Mouse (Mus musculus) embryonic facial prominence, embryonic 12.5 days (tissue): ENCODE measurements around the gene Prkch. TPM values are rescaled to one million over a fixed set of nuclear protein-coding genes. Genes with fewer than 3 reads are reported as not detected.
"Not testable (repeated sequence)": the region's sequence is repeated elsewhere in the genome, so short reads cannot be mapped to it uniquely, and the experiment has no call there.

Experiments
- ATAC-seq: fragments of 200-750 bp; cut with Nextera tagmentation; 2 replicates; pipeline ENCODE4 v1.8.0; 2017; ENCODE audit not compliant: insufficient number of reproducible peaks, insufficient read depth, low FRiP score, low TSS enrichment
- H3K27ac ChIP-seq: fragments of 300-500 bp; sonication (generic); 2 replicates; pipeline ENCODE4 v1.5.1; 2016; ENCODE audit warnings: mild to moderate bottlenecking
- H3K27me3 ChIP-seq: fragments of 300-500 bp; sonication (generic); 2 replicates; pipeline ENCODE4 v1.6.1; 2016; ENCODE audit warnings: mild to moderate bottlenecking, moderate library complexity
- H3K36me3 ChIP-seq: fragments of 300-500 bp; sonication (generic); 2 replicates; pipeline ENCODE4 v1.6.1; 2016; ENCODE audit warnings: mild to moderate bottlenecking
- H3K4me1 ChIP-seq: fragments of 300-500 bp; sonication (generic); 2 replicates; pipeline ENCODE4 v1.6.1; 2016
- H3K4me2 ChIP-seq: fragments of 300-500 bp; sonication (generic); replicated peaks from 2 replicates; pipeline ENCODE4 v1.6.1; 2016; ENCODE audit warnings: mild to moderate bottlenecking, moderate library complexity
- H3K4me3 ChIP-seq: fragments of 300-500 bp; sonication (generic); 2 replicates; pipeline ENCODE4 v1.5.1; 2016; ENCODE audit warnings: mild to moderate bottlenecking
- H3K9ac ChIP-seq: fragments of 300-500 bp; sonication (generic); 2 replicates; pipeline ENCODE4 v1.6.1; 2016; ENCODE audit warnings: mild to moderate bottlenecking, moderate library complexity
- H3K9me3 ChIP-seq: fragments of 300-500 bp; sonication (generic); 2 replicates; pipeline ENCODE4 v1.6.1; 2016; ENCODE audit warnings: mild to moderate bottlenecking, moderate library complexity
- WGBS: fragments of 180-500 bp; shearing (Covaris S2); methylation state at CpG from one replicate; pipeline ENCODE4 v1.1.7; 2016; 5-methylcytosine and 5-hydroxymethylcytosine counted together
- polyA plus RNA-seq: library from polyadenylated mRNA; unstranded; fragments of >200 nt; fragmentation: Nextera tagmentation; extraction: Ambion mirVana; gene quantifications from 2 replicates; pipeline ENCODE4 v1.2.1, GENCODE M21; 2016

The Prkch gene
- polyA plus RNA-seq, 1 experiment from 2014 or later: 13.9 TPM

GRCm38 (mm10) chr12:73554155-73554554 is 30.4 kb upstream of the Prkch start:
- 3% methylated on average over 5 of the region's 5 CpGs for WGBS
- H3K36me3 ChIP-seq: no peaks in the 10 kb centered on the region
- H3K9ac ChIP-seq: no peak overlapping the region
- no peaks in the 10 kb centered on the region for H3K4me1 ChIP-seq
- H3K4me3 ChIP-seq: no peak overlapping the region
- H3K27me3 ChIP-seq: no peaks in the 10 kb centered on the region; the same call in 1 of the 2 replicates
- no peaks in the 10 kb centered on the region for H3K9me3 ChIP-seq
- ATAC-seq: 0 out of 2 replicates have a peak, but pooled peaks have one; percentile 10
- H3K27ac ChIP-seq: no peak overlapping the region
- no peak overlapping the region for H3K4me2 ChIP-seq

GRCm38 (mm10) chr12:73558525-73559195 is 25.9 kb upstream of the Prkch start:
- 95% methylated on average over 20 of the region's 20 CpGs for WGBS
- no peak for ATAC-seq
- no peak overlapping the region for H3K4me2 ChIP-seq
- H3K27ac ChIP-seq: no peak overlapping the region
- H3K9ac ChIP-seq: no peak overlapping the region
- no peak overlapping the region for H3K4me3 ChIP-seq
- H3K36me3 ChIP-seq: no peaks in the 10 kb centered on the region
- no peaks in the 10 kb centered on the region for H3K9me3 ChIP-seq
- no peaks in the 10 kb centered on the region for H3K27me3 ChIP-seq
- no peaks in the 10 kb centered on the region for H3K4me1 ChIP-seq

- no peaks in the 10 kb centered on the region for H3K27me3 ChIP-seq
- H3K4me3 ChIP-seq: no peak overlapping the region
- H3K9ac ChIP-seq: no peak overlapping the region
- no peak overlapping the region for H3K4me2 ChIP-seq
- H3K4me1 ChIP-seq: no peaks in the 10 kb centered on the region
- no peak for ATAC-seq
- no peak overlapping the region for H3K27ac ChIP-seq
- H3K36me3 ChIP-seq: no peaks in the 10 kb centered on the region
- H3K9me3 ChIP-seq: no peaks in the 10 kb centered on the region
- 51% methylated on average over 7 of the region's 7 CpGs for WGBS
These were observed 24.5 kb upstream of the Prkch start for GRCm38 (mm10) chr12:73560091-73560490.

- not testable (repeated sequence) for H3K36me3 ChIP-seq, H3K4me3 ChIP-seq, H3K9ac ChIP-seq, ATAC-seq, H3K4me2 ChIP-seq, H3K27me3 ChIP-seq, H3K27ac ChIP-seq, H3K4me1 ChIP-seq, H3K9me3 ChIP-seq
- WGBS: 74% methylated on average over 6 of the region's 6 CpGs
These were observed 21.5 kb upstream of the Prkch start for GRCm38 (mm10) chr12:73563122-73563521.

GRCm38 (mm10) chr12:73564176-73564575 is 20.4 kb upstream of the Prkch start:
- no peak overlapping the region for H3K4me3 ChIP-seq
- no peaks in the 10 kb centered on the region for H3K4me1 ChIP-seq
- H3K9ac ChIP-seq: no peak overlapping the region
- WGBS: 15% methylated on average over 10 of the region's 10 CpGs
- H3K4me2 ChIP-seq: no peak overlapping the region
- peaks cover 7% of the 10 kb centered on the region; the same call in 1 of the 2 replicates for H3K27me3 ChIP-seq
- H3K9me3 ChIP-seq: no peaks in the 10 kb centered on the region
- no peaks in the 10 kb centered on the region for H3K36me3 ChIP-seq
- no peak overlapping the region for H3K27ac ChIP-seq
- ATAC-seq: no peak

- WGBS: 23% methylated on average over 21 of the region's 21 CpGs
These were observed 19.6 kb upstream of the Prkch start for GRCm38 (mm10) chr12:73564795-73565619.

GRCm38 (mm10) chr12:73565620-73565969 is 19.0 kb upstream of the Prkch start:
- no peak for ATAC-seq
- Histone ChIP-seq H3K4me2 (peak overlapping the region; percentile 54), H3K9ac (0 out of 2 replicates have a peak overlapping the region, but pooled peaks have one; percentile 10), H3K27me3 (peaks cover 7% of the 10 kb centered on the region; the same call in 1 of the 2 replicates), H3K27ac (no peak overlapping the region), H3K4me3 (peak overlapping the region; percentile 26; the same call in 1 of the 2 replicates), H3K9me3 (no peaks in the 10 kb centered on the region), H3K4me1 (no peaks in the 10 kb centered on the region), H3K36me3 (no peaks in the 10 kb centered on the region)
- 61% methylated on average over 11 of the region's 11 CpGs for WGBS

More at GRCm38 (mm10) chr12:73564795-73565619, 19.6 kb upstream of the Prkch start:
- H3K4me2 ChIP-seq: peak overlapping the region; percentile 54
- no peaks in the 10 kb centered on the region for H3K9me3 ChIP-seq
- H3K36me3 ChIP-seq: no peaks in the 10 kb centered on the region
- ATAC-seq: peak; percentile 67; the same call in 1 of the 2 replicates
- no peak overlapping the region for H3K27ac ChIP-seq
- peak overlapping the region; percentile 26 for H3K4me3 ChIP-seq
- 0 out of 2 replicates have a peak overlapping the region, but pooled peaks have one; percentile 10 for H3K9ac ChIP-seq
- no peaks in the 10 kb centered on the region for H3K4me1 ChIP-seq
- H3K27me3 ChIP-seq: peaks cover 7% of the 10 kb centered on the region; the same call in 1 of the 2 replicates

GRCm38 (mm10) chr12:73574632-73575031 is 10.0 kb upstream of the Prkch start:
- Histone ChIP-seq H3K36me3 (no peaks in the 10 kb centered on the region), H3K9ac (no peak overlapping the region), H3K27ac (no peak overlapping the region), H3K9me3 (no peaks in the 10 kb centered on the region), H3K4me1 (no peaks in the 10 kb centered on the region), H3K27me3 (no peaks in the 10 kb centered on the region), H3K4me3 (no peak overlapping the region), H3K4me2 (no peak overlapping the region)
- no peak for ATAC-seq
- 64% methylated on average over 15 of the region's 15 CpGs for WGBS

GRCm38 (mm10) chr12:73578141-73578540 is 6.5 kb upstream of the Prkch start:
- Histone ChIP-seq H3K4me3 (no peak overlapping the region), H3K27ac (no peak overlapping the region), H3K4me2 (no peak overlapping the region), H3K9ac (no peak overlapping the region), H3K4me1 (no peaks in the 10 kb centered on the region), H3K9me3 (no peaks in the 10 kb centered on the region), H3K27me3 (0 out of 2 replicates have a peak, but pooled peaks cover 6% of the 10 kb centered on the region), H3K36me3 (no peaks in the 10 kb centered on the region)
- 70% methylated on average over 6 of the region's 6 CpGs for WGBS
- no peak for ATAC-seq

- ATAC-seq: no peak
- H3K36me3 ChIP-seq: no peaks in the 10 kb centered on the region
- no peaks in the 10 kb centered on the region for H3K9me3 ChIP-seq
- H3K27me3 ChIP-seq: peaks cover 10% of the 10 kb centered on the region
- 81% methylated on average over 7 of the region's 7 CpGs for WGBS
- H3K27ac ChIP-seq: no peak overlapping the region
- H3K9ac ChIP-seq: no peak overlapping the region
- no peak overlapping the region for H3K4me2 ChIP-seq
- H3K4me3 ChIP-seq: no peak overlapping the region
- H3K4me1 ChIP-seq: 0 out of 2 replicates have a peak, but pooled peaks cover 9% of the 10 kb centered on the region
These were observed 3.8 kb upstream of the Prkch start for GRCm38 (mm10) chr12:73580811-73581210.

GRCm38 (mm10) chr12:73583318-73583717 is 1.3 kb upstream of the Prkch start:
- WGBS: 77% methylated on average over 9 of the region's 9 CpGs
- no peak for ATAC-seq
- Histone ChIP-seq H3K27me3 (peaks cover 22% of the 10 kb centered on the region), H3K4me3 (no peak overlapping the region), H3K4me2 (no peak overlapping the region), H3K9ac (no peak overlapping the region), H3K36me3 (no peaks in the 10 kb centered on the region), H3K4me1 (0 out of 2 replicates have a peak, but pooled peaks cover 12% of the 10 kb centered on the region), H3K27ac (no peak overlapping the region), H3K9me3 (no peaks in the 10 kb centered on the region)
